Mouse (Mus musculus) stomach, embryonic 15.5 days (tissue): ENCODE measurements around the gene Espn. TPM values are rescaled to one million over a fixed set of nuclear protein-coding genes. Genes with fewer than 3 reads are reported as not detected.

Experiments
- ATAC-seq: fragments of 200-750 bp; cut with Nextera tagmentation; 2 replicates; pipeline ENCODE4 v1.8.0; 2017; ENCODE audit warnings: low read depth, moderate number of reproducible peaks, moderate TSS enrichment; ENCODE audit not compliant: insufficient read depth, low FRiP score
- H3K27ac ChIP-seq: fragments of 300-500 bp; sonication (generic); 2 replicates; pipeline ENCODE4 v1.5.1; 2015; ENCODE audit warnings: mild to moderate bottlenecking, inconsistent platforms
- H3K27me3 ChIP-seq: fragments of 300-500 bp; sonication (generic); replicated peaks from 2 replicates; pipeline ENCODE4 v1.6.1; 2015; ENCODE audit warnings: inconsistent platforms
- H3K36me3 ChIP-seq: fragments of 300-500 bp; sonication (generic); 2 replicates; pipeline ENCODE4 v1.6.1; 2015; ENCODE audit warnings: inconsistent platforms
- H3K4me1 ChIP-seq: fragments of 300-500 bp; sonication (generic); 2 replicates; pipeline ENCODE4 v1.6.1; 2015; ENCODE audit warnings: inconsistent platforms
- H3K4me2 ChIP-seq: fragments of 300-500 bp; sonication (generic); 2 replicates; pipeline ENCODE4 v1.6.1; 2015; ENCODE audit warnings: mild to moderate bottlenecking, inconsistent platforms
- H3K4me3 ChIP-seq: fragments of 300-500 bp; sonication (generic); replicated peaks from 2 replicates; pipeline ENCODE4 v1.5.1; 2015; ENCODE audit warnings: inconsistent platforms
- H3K9ac ChIP-seq: fragments of 300-500 bp; sonication (generic); 2 replicates; pipeline ENCODE4 v1.6.1; 2015; ENCODE audit warnings: inconsistent platforms
- H3K9me3 ChIP-seq: fragments of 300-500 bp; sonication (generic); 2 replicates; pipeline ENCODE4 v1.6.1; 2016; ENCODE audit warnings: inconsistent platforms
- WGBS: fragments of 180-500 bp; shearing (Covaris S2); methylation state at CpG from one replicate; pipeline ENCODE4 v1.1.7; 2015; 5-methylcytosine and 5-hydroxymethylcytosine counted together
- polyA plus RNA-seq: library from polyadenylated mRNA; unstranded; fragments of >200 nt; fragmentation: Nextera tagmentation; extraction: Ambion mirVana; gene quantifications from 2 replicates; pipeline ENCODE4 v1.2.1, GENCODE M21; 2015

The Espn gene
- polyA plus RNA-seq, 1 experiment from 2014 or later, result 15.9 TPM

DNA sequence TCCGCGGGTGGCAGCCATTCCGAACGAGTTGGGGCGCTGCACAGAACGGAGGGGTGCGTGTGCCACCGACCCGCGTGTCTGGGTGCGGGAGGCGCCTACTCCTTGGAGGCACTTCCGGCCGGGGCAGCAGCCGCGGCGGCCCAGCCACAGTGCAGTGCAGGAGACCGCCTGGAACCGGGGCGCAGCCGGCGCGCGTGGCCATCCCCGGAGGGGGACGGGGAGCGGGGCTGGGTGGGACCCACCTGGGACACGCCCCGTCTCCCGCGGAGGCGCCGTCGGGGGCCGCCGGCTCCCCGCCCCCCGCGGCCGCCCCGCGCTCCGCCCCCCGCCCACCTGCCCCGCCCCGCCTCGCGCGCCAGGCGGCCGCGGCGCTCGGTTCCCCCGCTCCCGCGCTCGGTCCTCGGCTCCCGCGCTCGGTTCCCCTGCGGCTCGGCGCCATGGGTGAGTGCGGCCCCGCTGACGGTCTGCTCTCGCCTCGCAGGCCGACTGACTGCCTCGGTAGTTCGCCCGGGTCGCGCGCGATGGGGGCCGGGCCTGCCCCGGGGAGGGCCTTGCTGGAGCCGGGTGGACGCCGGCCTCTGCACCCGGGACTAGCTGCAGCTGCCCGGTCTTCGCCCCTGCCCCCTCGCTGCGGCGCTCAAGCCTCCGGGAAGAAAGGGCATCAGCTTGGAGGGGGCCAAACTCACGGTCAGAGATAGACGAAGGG lies 65.5 kb downstream of the Espn start:
- peak overlapping the region; percentile 63 for H3K9ac ChIP-seq
- H3K36me3 ChIP-seq, result no peaks in the 10 kb centered on the region
- ATAC-seq, result peak; percentile 86
- H3K27me3 ChIP-seq, result no peaks in the 10 kb centered on the region
- no peaks in the 10 kb centered on the region for H3K9me3 ChIP-seq
- H3K4me2 ChIP-seq, result peak overlapping the region; percentile 87
- peak overlapping the region; percentile 46; the same call in 1 of the 2 replicates for H3K27ac ChIP-seq
- H3K4me1 ChIP-seq, result peaks cover 18% of the 10 kb centered on the region
- under 1% methylated on average over 54 of the region's 92 CpGs for WGBS
- peak overlapping the region; percentile 86 for H3K4me3 ChIP-seq

DNA sequence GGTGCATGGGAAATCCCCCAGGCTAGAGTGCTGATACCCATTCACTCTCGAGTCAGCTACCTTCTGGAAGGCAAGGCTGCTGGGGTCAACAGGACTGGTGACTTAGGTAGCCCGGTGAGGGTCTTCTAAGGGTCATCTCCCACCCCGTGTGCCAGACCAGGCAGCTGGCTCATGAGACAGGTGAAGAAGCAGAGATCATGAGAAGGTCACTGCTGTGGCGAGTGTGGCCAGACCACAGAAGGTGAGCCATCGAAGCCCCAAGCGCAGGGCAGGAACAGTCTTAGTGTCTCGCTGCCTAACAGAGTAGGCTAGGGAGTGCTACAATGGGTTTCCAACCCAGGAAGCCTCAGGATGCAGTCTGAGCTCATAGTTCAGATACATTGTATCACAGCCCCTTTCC lies 67.6 kb downstream of the Espn start:
- Histone ChIP-seq H3K36me3 (no peaks in the 10 kb centered on the region), H3K4me2 (no peak overlapping the region), H3K27me3 (no peaks in the 10 kb centered on the region), H3K4me1 (peaks cover 18% of the 10 kb centered on the region), H3K4me3 (no peak overlapping the region), H3K9me3 (no peaks in the 10 kb centered on the region), H3K9ac (no peak overlapping the region), H3K27ac (no peak overlapping the region)
- no peak for ATAC-seq
- WGBS, result 77% methylated on average over 7 of the region's 7 CpGs

DNA sequence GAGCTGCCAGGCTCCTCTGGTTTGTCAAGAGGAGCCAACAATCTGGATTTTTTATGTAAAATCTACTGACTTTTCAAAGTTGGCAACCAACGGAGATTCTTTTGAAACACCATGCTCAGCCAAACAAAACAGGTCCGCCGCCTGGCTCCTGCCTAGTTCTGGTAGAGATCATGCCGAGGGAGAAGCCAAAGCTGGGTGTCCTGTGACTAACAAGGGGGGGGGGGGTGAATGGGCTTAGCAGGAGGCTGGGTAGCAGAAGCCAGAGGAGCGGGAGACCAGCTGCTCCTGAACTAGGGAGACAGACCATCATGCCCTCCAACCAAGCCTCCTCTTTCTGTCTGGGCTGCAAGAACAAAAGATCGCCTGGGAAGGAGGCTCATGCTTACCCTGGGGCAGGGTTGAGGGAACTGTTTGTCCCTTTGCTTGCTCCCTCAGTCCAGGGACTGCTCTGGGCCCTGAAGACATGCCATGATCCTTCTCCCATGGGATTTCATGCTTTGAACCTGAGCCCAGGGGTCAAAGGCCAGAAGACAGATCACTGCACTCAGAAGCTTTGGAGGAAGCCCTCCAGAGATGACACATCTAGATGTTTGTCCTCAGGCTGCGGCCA lies 68.5 kb downstream of the Espn start:
- no peak overlapping the region for H3K4me3 ChIP-seq
- peaks cover 18% of the 10 kb centered on the region for H3K4me1 ChIP-seq
- H3K9ac ChIP-seq, result no peak overlapping the region
- H3K36me3 ChIP-seq, result no peaks in the 10 kb centered on the region
- ATAC-seq, result no peak
- no peak overlapping the region for H3K4me2 ChIP-seq
- no peaks in the 10 kb centered on the region for H3K9me3 ChIP-seq
- H3K27me3 ChIP-seq, result no peaks in the 10 kb centered on the region
- no peak overlapping the region for H3K27ac ChIP-seq
- 68% methylated on average over 7 of the region's 7 CpGs for WGBS

DNA sequence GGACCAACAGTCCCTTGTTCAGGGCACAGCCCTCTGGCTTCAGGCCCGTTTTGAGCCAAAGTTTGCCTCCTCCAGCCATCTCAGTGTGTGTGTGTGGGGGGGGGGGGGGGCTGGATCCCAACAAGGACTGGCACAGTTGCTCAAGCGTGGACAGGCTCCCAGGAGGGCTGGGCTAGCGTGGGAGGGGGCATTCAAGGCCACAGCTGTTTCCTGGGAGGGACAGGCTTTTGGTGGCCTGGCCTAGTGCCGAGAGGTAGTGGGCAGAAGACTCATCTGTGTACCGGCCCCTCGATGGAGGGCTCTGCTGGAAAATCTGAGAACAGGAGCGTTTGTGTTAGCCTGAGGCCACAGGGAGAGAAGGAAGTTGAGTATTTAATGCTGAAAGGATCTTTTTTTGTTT lies 72.2 kb downstream of the Espn start:
- 64% methylated on average over 7 of the region's 7 CpGs for WGBS
- Histone ChIP-seq H3K9ac (no peak overlapping the region), H3K4me3 (no peak overlapping the region), H3K4me2 (no peak overlapping the region), H3K27ac (no peak overlapping the region), H3K27me3 (no peaks in the 10 kb centered on the region), H3K36me3 (no peaks in the 10 kb centered on the region), H3K9me3 (no peaks in the 10 kb centered on the region), H3K4me1 (no peaks in the 10 kb centered on the region)
- no peak for ATAC-seq

DNA sequence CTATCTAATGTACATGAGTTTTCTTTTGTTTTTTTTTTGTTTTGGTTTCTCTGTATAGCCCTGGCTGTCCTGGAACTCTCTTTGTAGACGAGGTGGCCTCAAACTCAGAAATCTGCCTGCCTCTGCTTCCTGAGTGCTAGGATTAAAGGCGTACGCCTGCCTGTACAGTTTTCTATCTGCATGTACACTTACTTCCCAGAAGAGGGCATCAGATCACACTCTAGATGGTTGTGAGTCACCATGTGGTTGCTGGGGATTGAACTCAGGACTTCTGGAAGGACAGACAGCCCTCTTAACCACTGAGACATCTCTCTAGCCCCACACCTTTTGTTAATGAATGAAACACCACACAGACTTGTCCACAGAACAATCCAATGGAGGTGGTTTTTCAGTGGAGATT lies 72.9 kb downstream of the Espn start:
- no peaks in the 10 kb centered on the region for H3K4me1 ChIP-seq
- H3K27ac ChIP-seq, result no peak overlapping the region
- no peaks in the 10 kb centered on the region for H3K9me3 ChIP-seq
- H3K36me3 ChIP-seq, result no peaks in the 10 kb centered on the region
- no peak overlapping the region for H3K4me3 ChIP-seq
- no peak overlapping the region for H3K4me2 ChIP-seq
- H3K27me3 ChIP-seq, result no peaks in the 10 kb centered on the region
- H3K9ac ChIP-seq, result no peak overlapping the region
- 85% methylated on average over 3 of the region's 3 CpGs for WGBS
- no peak for ATAC-seq

DNA sequence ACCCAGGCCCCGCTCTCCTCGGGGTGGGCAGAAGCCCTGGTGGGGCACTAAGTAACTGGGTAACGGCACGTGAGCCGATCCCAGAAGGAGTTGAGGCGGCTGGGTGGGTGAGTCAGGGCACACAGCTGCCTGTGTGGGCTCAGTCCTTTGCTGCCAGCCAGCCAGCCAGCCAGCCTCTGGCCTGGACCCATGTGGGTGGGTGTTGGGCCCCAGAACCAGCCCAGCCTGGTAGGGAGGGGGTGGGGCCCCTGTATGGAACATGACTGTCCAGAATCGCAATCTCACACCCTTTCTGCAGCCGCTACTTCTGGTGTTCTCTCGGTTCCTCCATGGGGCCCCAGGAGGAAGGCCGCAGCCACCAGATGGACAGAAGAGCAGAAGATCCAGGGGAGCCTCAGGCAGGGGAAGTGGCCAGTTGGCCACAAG lies 74.1 kb downstream of the Espn start:
- no peak for ATAC-seq
- no peak overlapping the region for H3K27ac ChIP-seq
- H3K36me3 ChIP-seq, result no peaks in the 10 kb centered on the region
- no peak overlapping the region for H3K9ac ChIP-seq
- H3K4me3 ChIP-seq, result no peak overlapping the region
- no peaks in the 10 kb centered on the region for H3K9me3 ChIP-seq
- no peak overlapping the region for H3K4me2 ChIP-seq
- no peaks in the 10 kb centered on the region for H3K4me1 ChIP-seq
- WGBS, result 87% methylated on average over 10 of the region's 10 CpGs
- no peaks in the 10 kb centered on the region for H3K27me3 ChIP-seq

DNA sequence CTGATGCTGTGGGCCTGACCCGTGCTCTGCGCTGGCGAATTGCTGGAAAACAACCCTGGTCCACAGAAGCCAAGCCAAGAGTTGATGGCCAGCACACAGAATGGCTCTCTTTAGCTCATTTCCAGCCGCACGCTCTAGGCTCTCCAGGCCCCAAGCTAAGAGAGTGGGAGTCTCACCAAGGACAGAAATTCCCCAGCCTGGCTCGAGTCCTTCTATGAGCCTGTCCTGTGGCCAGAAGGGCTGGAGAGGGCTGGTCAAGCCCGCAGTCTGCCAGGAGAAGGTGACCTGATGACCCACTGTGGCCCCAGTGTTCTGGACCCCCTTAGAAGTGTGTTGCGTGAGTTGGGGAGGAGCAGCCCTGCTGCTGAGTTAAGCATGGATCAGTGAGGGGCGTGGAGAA lies 75.0 kb downstream of the Espn start:
- no peak for ATAC-seq
- Histone ChIP-seq H3K4me2 (no peak overlapping the region), H3K9ac (no peak overlapping the region), H3K27me3 (no peaks in the 10 kb centered on the region), H3K36me3 (no peaks in the 10 kb centered on the region), H3K4me3 (no peak overlapping the region), H3K27ac (no peak overlapping the region), H3K9me3 (no peaks in the 10 kb centered on the region), H3K4me1 (peaks cover 6% of the 10 kb centered on the region)
- WGBS, result 89% methylated on average over 9 of the region's 9 CpGs

DNA sequence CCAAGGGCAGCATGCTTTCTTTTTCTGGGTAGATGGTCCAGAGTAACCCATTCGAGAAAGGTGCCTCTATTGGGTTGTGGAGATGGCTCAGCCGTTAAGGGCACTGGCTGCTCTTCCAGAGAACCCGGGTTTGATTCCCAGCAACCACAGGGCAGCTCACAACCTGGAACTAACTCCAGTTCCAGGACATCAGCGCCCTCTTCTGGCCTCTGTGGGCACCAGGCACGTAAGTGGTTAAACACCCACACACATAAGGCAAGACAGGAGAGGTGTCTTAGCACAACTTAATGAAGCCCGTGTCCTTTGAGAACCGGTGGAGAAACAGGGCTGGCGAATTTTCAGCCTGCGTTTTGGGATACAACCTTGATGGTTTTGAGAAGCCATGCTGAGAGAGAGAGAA lies 77.6 kb downstream of the Espn start:
- Histone ChIP-seq H3K4me2 (no peak overlapping the region), H3K4me1 (peaks cover 6% of the 10 kb centered on the region), H3K27me3 (no peaks in the 10 kb centered on the region), H3K9ac (no peak overlapping the region), H3K9me3 (no peaks in the 10 kb centered on the region), H3K36me3 (no peaks in the 10 kb centered on the region), H3K27ac (no peak overlapping the region), H3K4me3 (no peak overlapping the region)
- no peak for ATAC-seq
- 85% methylated on average over 9 of the region's 9 CpGs for WGBS

DNA sequence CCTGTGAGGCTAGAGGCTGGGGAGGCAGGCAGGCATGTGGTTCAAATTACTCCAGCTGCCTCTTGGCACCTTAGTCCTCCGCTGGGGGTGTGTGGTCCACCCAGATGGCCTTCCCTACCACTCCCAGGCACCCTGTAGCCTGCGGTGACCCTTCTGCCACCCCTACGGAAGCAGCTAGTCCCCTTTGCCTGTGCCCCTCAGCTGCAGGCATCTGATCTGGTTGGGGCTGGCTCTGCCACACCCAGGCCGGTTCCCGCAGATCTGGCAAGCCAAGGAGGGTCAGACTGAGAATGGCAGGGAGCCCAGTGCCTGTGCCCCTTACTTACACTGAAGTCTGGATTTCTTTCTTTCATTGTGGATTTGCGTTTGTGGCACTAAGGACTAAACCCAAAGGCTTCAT lies 78.5 kb downstream of the Espn start:
- Histone ChIP-seq H3K9ac (no peak overlapping the region), H3K4me3 (no peak overlapping the region), H3K27ac (no peak overlapping the region), H3K9me3 (no peaks in the 10 kb centered on the region), H3K4me2 (no peak overlapping the region), H3K36me3 (no peaks in the 10 kb centered on the region), H3K27me3 (no peaks in the 10 kb centered on the region), H3K4me1 (peaks cover 6% of the 10 kb centered on the region)
- WGBS, result 72% methylated on average over 6 of the region's 6 CpGs
- no peak for ATAC-seq

DNA sequence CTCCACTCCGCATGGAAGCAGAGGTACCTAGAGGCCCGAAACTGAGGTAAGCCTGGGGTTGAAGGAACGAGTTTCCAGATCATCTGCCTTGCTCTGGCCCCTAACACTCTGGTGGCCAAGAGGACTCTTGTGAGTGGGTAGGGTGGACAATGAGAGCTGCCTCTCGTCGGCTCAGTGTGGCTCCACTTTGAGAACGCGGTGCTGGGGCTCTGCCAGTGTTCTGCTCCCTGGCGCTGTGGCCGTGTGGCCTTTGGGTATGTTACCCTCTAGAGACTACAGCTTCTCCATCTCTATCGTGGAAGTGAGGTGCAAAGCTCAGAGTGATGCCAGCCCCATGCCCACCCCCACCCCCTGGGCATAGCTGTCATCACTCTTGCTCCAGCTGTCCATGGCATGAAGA lies 79.5 kb downstream of the Espn start:
- Histone ChIP-seq H3K9me3 (no peaks in the 10 kb centered on the region), H3K4me1 (peaks cover 6% of the 10 kb centered on the region), H3K27me3 (no peaks in the 10 kb centered on the region), H3K4me3 (no peak overlapping the region), H3K9ac (no peak overlapping the region), H3K4me2 (no peak overlapping the region), H3K27ac (no peak overlapping the region), H3K36me3 (no peaks in the 10 kb centered on the region)
- 62% methylated on average over 10 of the region's 10 CpGs for WGBS
- no peak for ATAC-seq

DNA sequence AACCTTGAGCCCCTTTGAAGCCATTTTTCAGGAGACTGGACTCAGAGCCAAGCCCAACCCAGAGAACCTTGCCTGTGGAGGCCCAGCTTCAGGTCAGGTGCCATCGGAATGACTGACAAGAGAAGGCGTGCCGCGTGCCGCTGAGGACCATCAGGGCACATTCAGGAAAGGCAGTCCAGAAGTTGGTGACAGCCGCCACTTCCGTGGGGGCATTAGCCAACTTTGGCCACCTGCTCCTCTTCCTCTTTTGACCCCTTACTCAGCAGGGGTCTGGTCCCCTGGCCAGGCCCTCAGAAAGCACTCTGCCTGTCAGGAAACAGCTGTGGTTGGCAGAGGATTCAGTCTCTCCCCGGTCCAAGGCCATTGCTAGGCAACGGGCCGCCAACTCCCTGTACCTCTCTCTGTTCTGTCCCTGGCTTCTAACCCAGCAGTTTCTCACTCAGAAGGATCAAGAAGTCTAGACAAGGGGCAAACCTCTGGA lies 80.0 kb downstream of the Espn start, which contains the start of gene Plekhg5:
TSS of gene Plekhg5 (plus strand) at position 378 of the 481 bp plus-strand sequence.
- ATAC-seq, result no peak
- peaks cover 6% of the 10 kb centered on the region for H3K4me1 ChIP-seq
- no peaks in the 10 kb centered on the region for H3K36me3 ChIP-seq
- H3K9ac ChIP-seq, result no peak within 1 kb of the TSS
- no peak within 1 kb of the TSS for H3K4me3 ChIP-seq
- WGBS, result 63% methylated on average over 10 of the region's 10 CpGs
- H3K27me3 ChIP-seq, result no peaks in the 10 kb centered on the region
- H3K27ac ChIP-seq, result no peak within 1 kb of the TSS
- no peaks in the 10 kb centered on the region for H3K9me3 ChIP-seq
- H3K4me2 ChIP-seq, result no peak within 1 kb of the TSS

DNA sequence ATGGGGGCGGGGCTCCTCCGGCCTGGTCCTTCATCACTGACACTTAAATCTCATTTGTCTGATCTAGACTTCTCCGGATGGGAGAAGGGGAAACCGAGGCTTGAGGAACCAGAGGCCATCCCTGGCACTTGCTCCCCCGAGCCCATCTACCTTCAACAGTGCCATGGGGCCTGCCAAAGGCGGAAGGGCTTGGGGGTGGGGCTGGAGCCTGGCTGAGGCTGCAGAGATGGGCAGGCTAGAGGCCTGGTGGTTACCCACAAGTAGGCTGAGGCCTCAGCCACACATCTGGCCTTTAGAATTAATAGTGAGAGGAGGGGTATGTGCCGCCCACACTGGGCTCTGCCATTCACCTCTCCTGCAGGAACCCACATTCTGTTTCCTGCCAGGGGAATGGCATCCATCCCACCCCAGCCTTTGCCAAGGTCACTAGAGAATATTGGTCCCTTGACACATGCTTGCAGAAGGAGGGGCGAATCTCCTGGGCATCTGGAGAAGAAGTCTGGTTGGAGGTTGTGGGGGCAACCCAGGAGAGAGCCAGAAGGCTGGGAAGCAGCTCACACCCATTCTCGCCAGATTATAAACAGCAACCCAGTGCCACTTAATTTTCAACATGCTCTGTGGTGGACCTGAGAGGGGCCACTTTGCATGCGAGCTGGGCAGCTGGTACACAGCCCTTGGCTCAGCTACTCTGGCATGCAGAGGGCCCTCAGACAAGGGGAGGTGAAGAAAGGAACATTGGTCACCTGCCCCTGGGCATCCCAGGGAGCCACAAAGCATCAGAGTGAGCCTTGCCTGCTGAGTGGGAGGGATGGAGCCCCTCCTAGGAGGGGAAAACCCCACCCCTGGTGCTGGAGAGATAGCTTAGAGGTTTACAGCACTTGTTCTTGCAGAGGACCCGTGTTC lies 81.4 kb downstream of the Espn start:
- Histone ChIP-seq H3K4me2 (no peak overlapping the region), H3K4me3 (no peak overlapping the region), H3K27ac (no peak overlapping the region), H3K36me3 (no peaks in the 10 kb centered on the region), H3K4me1 (peaks cover 6% of the 10 kb centered on the region), H3K27me3 (no peaks in the 10 kb centered on the region), H3K9me3 (no peaks in the 10 kb centered on the region), H3K9ac (no peak overlapping the region)
- ATAC-seq, result no peak
- WGBS, result 72% methylated on average over 11 of the region's 11 CpGs
